Mouse (Mus musculus) hindbrain, embryonic 10.5 days (tissue): ENCODE results near the gene Slc9a8. TPM values are rescaled to one million over a fixed set of nuclear protein-coding genes. Genes with fewer than 3 reads are reported as not detected.

Source experiments
- DNase-seq: peaks from one replicate; pipeline ENCODE4 v3.0.0-alpha.2; 2017; ENCODE audit warnings: low spot score
- H3K27ac ChIP-seq: fragments of 300-500 bp; sonication (generic); 2 replicates; pipeline ENCODE4 v1.5.1; 2016; ENCODE audit warnings: mild to moderate bottlenecking, moderate library complexity
- H3K27me3 ChIP-seq: fragments of 300-500 bp; sonication (generic); 2 replicates; pipeline ENCODE4 v1.6.1; 2016; ENCODE audit warnings: mild to moderate bottlenecking; ENCODE audit not compliant: poor library complexity, insufficient read depth, severe bottlenecking
- H3K36me3 ChIP-seq: fragments of 300-500 bp; sonication (generic); 2 replicates; pipeline ENCODE4 v1.6.1; 2016; ENCODE audit warnings: mild to moderate bottlenecking, moderate library complexity
- H3K4me1 ChIP-seq: fragments of 300-500 bp; sonication (generic); replicated peaks from 2 replicates; pipeline ENCODE4 v1.6.1; 2016; ENCODE audit warnings: mild to moderate bottlenecking
- H3K4me3 ChIP-seq: fragments of 300-500 bp; sonication (generic); 2 replicates; pipeline ENCODE4 v1.5.1; 2016; ENCODE audit warnings: mild to moderate bottlenecking, moderate library complexity
- H3K9me3 ChIP-seq: fragments of 300-500 bp; sonication (generic); 2 replicates; pipeline ENCODE4 v1.6.1; 2016; ENCODE audit warnings: mild to moderate bottlenecking, moderate library complexity
- WGBS: fragments of 180-500 bp; shearing (Covaris S2); methylation state at CpG from one replicate; pipeline ENCODE4 v1.1.7; 2016; 5-methylcytosine and 5-hydroxymethylcytosine counted together
- polyA plus RNA-seq: library from polyadenylated mRNA; unstranded; fragments of >200 nt; fragmentation: Nextera tagmentation; extraction: Ambion mirVana; gene quantifications from 2 replicates; pipeline ENCODE4 v1.2.1, GENCODE M21; 2016

The Slc9a8 gene
- polyA plus RNA-seq, 1 experiment from 2014 or later: 26.7 TPM

DNA sequence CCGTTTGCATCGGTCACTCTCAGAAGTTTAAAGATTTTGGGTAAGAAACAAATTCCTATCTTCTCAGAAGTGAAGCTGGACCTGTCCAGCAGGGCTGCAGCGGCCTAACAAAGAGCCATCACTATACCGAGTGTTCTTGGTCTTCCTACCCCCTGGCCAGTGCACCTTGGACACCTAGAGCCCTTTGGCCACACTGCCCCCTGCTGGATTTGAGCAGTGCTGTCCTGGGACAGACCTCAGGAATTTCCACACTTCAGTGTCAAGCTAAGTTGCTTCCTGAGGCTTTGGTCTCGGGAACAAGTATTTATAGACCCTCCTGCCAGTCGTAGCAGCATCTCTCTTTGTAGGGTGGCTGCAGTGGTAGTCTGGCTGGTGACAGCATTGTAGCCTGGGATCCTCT is 41.4 kb downstream of the Slc9a8 start:
- Histone ChIP-seq H3K27me3 (no peaks in the 10 kb centered on the region), H3K36me3 (peaks cover 76% of the 10 kb centered on the region), H3K9me3 (no peaks in the 10 kb centered on the region), H3K27ac (no peak overlapping the region), H3K4me3 (no peak overlapping the region), H3K4me1 (no peaks in the 10 kb centered on the region)
- 65% methylated on average over 6 of the region's 6 CpGs for WGBS
- DNase-seq: peak; percentile 59

DNA sequence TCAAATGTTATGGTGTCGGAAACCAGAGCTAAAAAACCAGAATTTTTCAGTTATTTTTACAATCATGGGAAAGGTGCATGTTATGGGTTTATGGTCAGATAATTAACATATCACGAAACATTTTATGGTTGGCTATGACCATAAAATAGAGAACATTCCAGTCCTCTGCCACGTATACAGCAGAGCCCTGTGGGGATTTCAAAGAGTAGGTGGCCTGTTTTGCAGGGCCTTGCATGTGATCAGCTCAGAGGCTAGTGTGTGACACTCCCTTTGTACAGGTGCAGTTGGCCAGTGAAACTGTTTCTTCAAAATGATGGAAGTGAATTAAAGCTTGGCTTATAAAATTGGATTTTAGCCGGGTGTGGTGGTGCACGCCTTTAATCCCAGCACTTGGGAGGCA is 42.3 kb downstream of the Slc9a8 start:
- H3K4me3 ChIP-seq: no peak overlapping the region
- no peaks in the 10 kb centered on the region for H3K9me3 ChIP-seq
- no peaks in the 10 kb centered on the region for H3K27me3 ChIP-seq
- 92% methylated on average over 5 of the region's 5 CpGs for WGBS
- H3K4me1 ChIP-seq: no peaks in the 10 kb centered on the region
- no peak overlapping the region for H3K27ac ChIP-seq
- no peak for DNase-seq
- peaks cover 74% of the 10 kb centered on the region for H3K36me3 ChIP-seq

DNA sequence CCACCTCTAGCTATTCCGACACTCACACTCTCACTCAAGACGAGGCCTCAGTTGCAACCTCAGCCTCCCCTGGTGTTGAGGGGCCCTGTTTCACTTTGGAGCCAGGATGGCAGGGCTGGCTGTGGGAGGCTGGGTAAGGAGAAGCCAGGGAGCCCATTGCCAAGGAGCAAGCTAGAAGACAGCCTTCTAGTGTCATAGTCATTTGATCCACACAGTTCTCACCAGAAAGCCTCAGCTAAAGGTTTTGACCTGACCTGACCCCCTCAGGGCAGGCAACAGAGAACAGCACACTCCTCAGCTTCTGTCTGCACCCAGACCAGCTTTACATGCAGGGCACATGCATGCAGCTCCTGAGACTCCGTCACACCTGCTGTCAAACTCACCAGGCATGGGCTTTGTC is 44.4 kb downstream of the Slc9a8 start:
- H3K4me3 ChIP-seq: no peak overlapping the region
- 87% methylated on average over 3 of the region's 3 CpGs for WGBS
- H3K27ac ChIP-seq: no peak overlapping the region
- no peak for DNase-seq
- no peaks in the 10 kb centered on the region for H3K27me3 ChIP-seq
- H3K36me3 ChIP-seq: peaks cover 74% of the 10 kb centered on the region
- no peaks in the 10 kb centered on the region for H3K4me1 ChIP-seq
- H3K9me3 ChIP-seq: no peaks in the 10 kb centered on the region

DNA sequence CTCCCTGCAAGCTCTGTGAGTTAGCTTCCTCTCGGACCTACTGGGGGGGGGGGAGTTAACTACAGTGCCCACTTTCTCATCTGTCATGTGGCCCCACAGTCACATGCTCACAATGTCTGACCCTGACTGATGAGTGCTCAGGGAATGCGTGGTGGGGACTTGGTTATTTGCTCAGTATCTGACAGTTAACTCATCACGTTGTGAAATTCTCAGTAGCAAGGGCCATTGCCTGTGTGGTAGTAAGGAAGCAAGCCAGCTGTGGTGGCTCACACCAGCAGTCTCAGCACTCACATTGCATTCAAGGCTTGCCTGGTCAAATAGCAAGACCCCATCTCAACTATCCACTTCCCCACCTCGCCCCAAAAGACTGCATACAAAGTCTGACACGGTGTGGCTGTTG is 45.7 kb downstream of the Slc9a8 start:
- Histone ChIP-seq H3K4me1 (no peaks in the 10 kb centered on the region), H3K4me3 (no peak overlapping the region), H3K9me3 (no peaks in the 10 kb centered on the region), H3K36me3 (peaks cover 74% of the 10 kb centered on the region), H3K27me3 (no peaks in the 10 kb centered on the region), H3K27ac (no peak overlapping the region)
- DNase-seq: no peak
- 82% methylated on average over 5 of the region's 5 CpGs for WGBS

DNA sequence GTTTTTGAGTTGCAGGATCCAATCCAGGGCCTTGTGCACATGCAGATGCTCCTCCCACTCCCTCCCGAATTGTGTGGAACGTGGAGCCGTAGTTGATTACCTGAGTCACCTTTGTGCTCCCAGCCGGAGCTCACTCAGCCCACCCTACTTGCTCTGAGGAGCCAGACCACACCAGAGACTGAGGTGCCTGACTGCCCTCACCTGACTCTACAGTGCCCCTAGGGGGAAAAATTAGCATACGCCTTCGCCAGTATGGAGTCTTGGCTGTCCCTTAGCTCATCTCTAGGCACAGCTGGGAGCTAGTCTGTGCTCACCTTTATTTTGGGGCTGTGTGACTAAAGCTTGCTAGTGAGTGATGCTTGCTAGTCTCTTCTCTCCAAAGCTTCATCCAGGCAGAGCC is 46.9 kb downstream of the Slc9a8 start:
- Histone ChIP-seq H3K27ac (no peak overlapping the region), H3K9me3 (no peaks in the 10 kb centered on the region), H3K27me3 (no peaks in the 10 kb centered on the region), H3K4me3 (no peak overlapping the region), H3K4me1 (no peaks in the 10 kb centered on the region), H3K36me3 (peaks cover 87% of the 10 kb centered on the region)
- no peak for DNase-seq
- WGBS: 86% methylated on average over 6 of the region's 6 CpGs

DNA sequence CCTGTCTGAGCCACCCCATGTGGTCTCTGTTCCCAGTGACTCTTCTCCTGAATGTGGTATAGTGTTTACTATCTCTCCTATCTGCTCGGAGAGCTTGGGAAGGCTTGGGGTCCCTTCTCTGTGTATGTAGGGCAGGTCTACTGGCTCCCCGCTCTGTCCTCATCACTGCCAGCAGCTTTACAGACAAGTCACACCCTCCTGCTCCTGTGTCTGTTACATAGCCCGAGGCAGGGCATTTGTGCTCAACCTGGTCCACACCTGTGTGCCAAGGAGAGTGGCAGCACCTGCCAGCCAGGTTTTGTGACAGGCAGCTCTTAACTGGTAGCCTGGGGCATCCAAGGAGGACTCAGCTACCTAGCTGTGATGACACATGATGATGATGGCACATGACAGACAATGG is 49.1 kb downstream of the Slc9a8 start:
- Histone ChIP-seq H3K4me1 (peaks cover under 1% of the 10 kb centered on the region; the same call in 1 of the 2 replicates), H3K9me3 (no peaks in the 10 kb centered on the region), H3K36me3 (peaks cover 94% of the 10 kb centered on the region), H3K27ac (no peak overlapping the region), H3K27me3 (no peaks in the 10 kb centered on the region), H3K4me3 (no peak overlapping the region)
- no peak for DNase-seq
- 88% methylated on average over 3 of the region's 3 CpGs for WGBS

DNA sequence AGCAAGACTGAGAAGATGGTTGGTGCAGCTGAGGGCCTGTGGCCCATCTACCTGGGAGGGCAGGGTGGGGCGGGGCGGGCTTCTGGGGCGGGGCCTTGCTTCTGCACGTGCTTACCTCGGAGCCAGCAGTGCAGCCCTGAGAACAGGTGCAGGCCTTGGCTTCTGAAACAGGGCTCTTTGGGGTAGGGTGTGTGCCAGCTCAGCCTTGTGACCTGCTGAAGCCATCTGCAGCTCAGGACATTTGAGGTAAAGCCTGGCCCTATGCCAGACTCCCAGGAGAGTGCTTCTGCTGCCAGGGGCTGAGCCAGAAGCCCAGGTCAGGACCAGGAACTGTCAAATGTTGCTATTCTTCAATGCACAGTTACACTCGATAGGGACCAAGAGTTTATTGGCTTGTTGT is 50.1 kb downstream of the Slc9a8 start:
- peaks cover 10% of the 10 kb centered on the region for H3K4me1 ChIP-seq
- WGBS: 92% methylated on average over 6 of the region's 6 CpGs
- H3K9me3 ChIP-seq: no peaks in the 10 kb centered on the region
- H3K27ac ChIP-seq: no peak overlapping the region
- H3K27me3 ChIP-seq: no peaks in the 10 kb centered on the region
- no peak for DNase-seq
- peaks cover 90% of the 10 kb centered on the region for H3K36me3 ChIP-seq
- H3K4me3 ChIP-seq: no peak overlapping the region

DNA sequence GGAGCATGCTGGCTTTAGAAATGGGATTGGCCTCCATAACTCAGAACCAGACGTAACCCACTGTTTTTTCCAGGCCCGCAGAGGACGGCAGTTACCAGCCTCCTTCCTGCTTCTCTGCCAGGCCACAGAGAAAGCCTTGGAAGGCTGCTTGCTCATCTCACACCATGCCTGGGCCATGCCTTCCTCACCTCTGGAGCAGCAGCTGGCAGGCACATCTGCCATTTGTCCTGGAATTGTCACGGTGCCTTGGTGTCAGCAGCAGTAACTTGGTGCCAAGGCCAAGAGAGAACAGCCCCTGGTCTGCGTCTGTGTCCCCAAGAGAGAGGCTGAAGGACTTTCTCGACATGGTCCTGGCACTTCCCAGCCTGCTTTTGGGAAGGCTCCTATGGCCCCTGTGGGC is 52.7 kb downstream of the Slc9a8 start:
- DNase-seq: no peak
- peaks cover 13% of the 10 kb centered on the region for H3K4me1 ChIP-seq
- WGBS: 91% methylated on average over 6 of the region's 6 CpGs
- no peak overlapping the region for H3K27ac ChIP-seq
- no peaks in the 10 kb centered on the region for H3K27me3 ChIP-seq
- H3K4me3 ChIP-seq: no peak overlapping the region
- peaks cover 79% of the 10 kb centered on the region for H3K36me3 ChIP-seq
- no peaks in the 10 kb centered on the region for H3K9me3 ChIP-seq

DNA sequence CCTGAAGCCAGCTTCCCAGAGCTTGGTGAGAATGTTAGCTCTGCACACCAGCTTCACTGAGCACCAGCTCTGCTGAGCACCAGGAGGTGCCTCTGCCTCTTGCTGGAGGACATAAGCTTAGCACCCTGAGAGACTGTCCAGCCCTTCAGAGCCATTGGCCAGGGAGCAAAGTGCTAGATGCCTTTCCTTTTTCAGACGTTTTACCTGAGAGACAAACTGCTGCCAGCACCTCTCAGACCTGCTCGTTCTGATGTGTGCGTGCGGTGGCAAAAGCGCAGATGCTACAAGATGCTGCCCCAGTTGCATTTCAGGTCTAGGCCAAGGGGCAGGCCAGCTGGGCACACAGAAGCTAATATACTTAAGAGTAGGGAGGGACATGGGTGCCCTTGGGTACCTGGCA is 54.1 kb downstream of the Slc9a8 start:
- Histone ChIP-seq H3K4me1 (peaks cover 13% of the 10 kb centered on the region), H3K4me3 (no peak overlapping the region), H3K9me3 (no peaks in the 10 kb centered on the region), H3K27ac (no peak overlapping the region), H3K27me3 (no peaks in the 10 kb centered on the region), H3K36me3 (peaks cover 65% of the 10 kb centered on the region)
- DNase-seq: no peak
- WGBS: 86% methylated on average over 5 of the region's 5 CpGs

DNA sequence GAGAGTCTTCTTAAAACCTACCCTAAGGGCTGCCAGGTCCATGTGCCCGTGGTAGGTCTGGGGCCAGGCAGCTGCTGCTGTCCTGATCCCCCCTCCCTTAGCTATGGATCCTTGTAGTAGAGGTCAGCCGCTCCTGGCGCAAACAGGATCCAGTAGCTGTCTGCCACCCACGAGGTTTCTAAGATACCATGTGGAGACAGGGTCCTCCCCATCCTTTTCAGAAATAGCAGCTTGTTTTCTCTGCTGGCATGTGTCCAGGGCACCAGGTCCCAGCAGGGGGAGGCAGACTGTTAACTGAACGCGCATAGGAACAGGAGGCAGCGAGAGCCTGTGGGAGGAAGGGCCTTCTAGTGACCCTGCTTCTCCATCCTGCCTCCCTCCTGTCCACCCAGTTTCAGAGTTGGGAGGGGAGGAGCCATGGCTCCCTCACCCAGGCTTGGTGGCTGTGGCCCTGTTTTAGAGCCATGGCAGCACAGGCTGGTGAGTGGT is 54.7 kb downstream of the Slc9a8 start:
- Histone ChIP-seq H3K36me3 (peaks cover 59% of the 10 kb centered on the region), H3K4me3 (no peak overlapping the region)
- 25% methylated on average over 7 of the region's 7 CpGs for WGBS

DNA sequence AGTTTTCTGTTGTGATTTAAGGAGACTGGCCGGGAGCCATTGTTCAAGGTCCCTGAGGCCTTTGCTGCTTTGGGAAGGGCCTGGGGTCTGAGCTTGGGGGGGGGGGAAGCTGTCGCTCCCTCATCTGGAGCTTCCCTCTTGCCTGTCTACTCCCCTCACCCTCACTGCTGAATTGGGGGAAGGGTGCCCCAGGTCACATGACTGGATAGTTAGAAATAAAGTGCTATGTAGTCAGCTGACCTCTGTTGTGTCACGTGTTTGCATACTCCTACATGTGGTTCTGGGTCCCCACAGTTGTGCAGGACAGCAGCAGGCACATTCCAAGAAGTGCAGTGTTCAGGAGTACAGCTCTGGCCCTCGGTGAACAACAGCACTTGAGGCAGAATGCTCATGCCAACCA is 55.2 kb downstream of the Slc9a8 start:
- no peak for DNase-seq
- H3K27ac ChIP-seq: peak overlapping the region; percentile 60
- no peaks in the 10 kb centered on the region for H3K9me3 ChIP-seq
- no peaks in the 10 kb centered on the region for H3K27me3 ChIP-seq
- peaks cover 54% of the 10 kb centered on the region for H3K36me3 ChIP-seq
- WGBS: 66% methylated on average over 4 of the region's 4 CpGs
- H3K4me1 ChIP-seq: peaks cover 13% of the 10 kb centered on the region
- no peak overlapping the region for H3K4me3 ChIP-seq

More for the DNA sequence above, 54.7 kb downstream of the Slc9a8 start:
- H3K4me1 ChIP-seq: peaks cover 13% of the 10 kb centered on the region
- no peaks in the 10 kb centered on the region for H3K9me3 ChIP-seq
- H3K27ac ChIP-seq: peak overlapping the region; percentile 60
- peak; percentile 25 for DNase-seq
- no peaks in the 10 kb centered on the region for H3K27me3 ChIP-seq

DNA sequence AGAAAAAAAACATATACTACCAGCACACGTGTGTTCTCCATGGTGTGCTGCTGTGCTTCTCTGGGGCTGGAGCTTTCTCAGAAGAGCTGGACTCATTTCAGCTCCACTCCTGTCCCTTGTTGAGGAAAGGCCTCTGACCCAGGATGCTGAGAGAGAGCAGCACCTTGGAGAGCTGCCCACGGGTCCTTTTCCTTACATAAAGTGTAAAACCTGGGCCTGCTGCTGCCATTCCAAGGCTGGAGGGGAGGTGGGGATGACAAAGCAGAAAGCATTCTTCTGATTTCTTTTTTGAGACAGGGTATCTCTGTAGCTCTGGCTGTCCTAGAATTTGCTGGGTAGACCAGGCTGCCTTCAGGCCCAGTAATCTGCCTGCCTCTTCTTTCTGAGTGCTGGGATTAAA is 56.6 kb downstream of the Slc9a8 start:
- 45% methylated on average over 2 of the region's 2 CpGs for WGBS
- H3K27ac ChIP-seq: no peak overlapping the region
- no peak for DNase-seq
- no peaks in the 10 kb centered on the region for H3K27me3 ChIP-seq
- H3K4me1 ChIP-seq: peaks cover 13% of the 10 kb centered on the region
- no peaks in the 10 kb centered on the region for H3K9me3 ChIP-seq
- no peak overlapping the region for H3K4me3 ChIP-seq
- peaks cover 54% of the 10 kb centered on the region for H3K36me3 ChIP-seq

DNA sequence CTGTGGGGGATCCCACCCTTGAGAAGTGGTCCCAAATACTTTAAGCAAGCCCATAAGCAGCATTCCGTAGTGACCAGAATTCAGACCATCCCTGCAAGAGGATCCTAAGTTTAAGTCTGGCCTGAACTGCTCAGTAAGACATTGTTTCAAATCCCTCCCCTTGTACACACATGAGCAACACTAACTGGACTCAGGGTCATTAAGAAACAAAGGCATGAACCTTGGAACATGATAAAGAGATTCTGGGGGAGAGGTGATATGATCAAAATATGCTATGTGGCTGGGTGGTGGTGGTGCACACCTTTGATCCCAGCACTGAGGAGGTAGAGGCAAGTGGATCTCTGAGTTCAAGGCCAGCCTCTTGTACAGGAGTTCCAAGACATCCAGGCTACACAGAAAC is 58.0 kb downstream of the Slc9a8 start:
- no peak overlapping the region for H3K27ac ChIP-seq
- no peak for DNase-seq
- no peaks in the 10 kb centered on the region for H3K27me3 ChIP-seq
- peaks cover 54% of the 10 kb centered on the region for H3K36me3 ChIP-seq
- WGBS: 96% methylated on average over 1 of the region's 1 CpGs
- no peaks in the 10 kb centered on the region for H3K9me3 ChIP-seq
- H3K4me1 ChIP-seq: peaks cover 13% of the 10 kb centered on the region
- no peak overlapping the region for H3K4me3 ChIP-seq

DNA sequence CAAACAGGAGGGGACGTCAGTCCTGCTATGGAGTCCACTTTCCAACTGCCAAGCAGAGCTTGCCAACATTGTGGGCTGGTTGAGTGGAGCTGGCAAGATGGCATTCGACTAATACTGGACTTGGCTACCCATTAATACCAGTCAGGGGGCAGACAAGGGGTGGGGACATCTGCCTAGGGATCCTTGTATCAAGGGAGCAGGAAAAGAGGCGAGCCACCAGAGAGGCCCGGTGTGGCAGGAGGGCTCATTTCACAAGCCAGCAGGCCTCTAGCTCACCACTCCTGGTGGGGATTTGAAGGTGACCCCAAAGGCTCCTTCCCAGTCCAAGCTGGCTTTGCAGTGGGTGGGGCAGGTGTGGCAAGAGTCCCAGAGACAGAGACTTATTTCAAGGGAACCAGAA is 61.2 kb downstream of the Slc9a8 start:
- Histone ChIP-seq H3K4me3 (no peak overlapping the region), H3K27me3 (no peaks in the 10 kb centered on the region), H3K9me3 (no peaks in the 10 kb centered on the region), H3K4me1 (no peaks in the 10 kb centered on the region), H3K36me3 (peaks cover 56% of the 10 kb centered on the region), H3K27ac (no peak overlapping the region)
- whole genome bisulfite sequencing: 88% methylated on average over 4 of the region's 4 CpGs
- no peak for DNase-seq
